Mouse (Mus musculus): ENCODE measurements around the gene Mettl24. TPM values are rescaled to one million over a fixed set of nuclear protein-coding genes. Genes with fewer than 3 reads are reported as not detected.

Mettl24 gene
- polyA plus RNA-seq, 1 experiment from 2014 or later = 0.83 TPM

- Histone ChIP-seq H3K27me3 (ENCODE audit: control insufficient read depth, insufficient read depth, low read length) (no peaks in the 10 kb centered on the region), H3K4me2 (ENCODE audit: low read depth, low read length) (no peak overlapping the region), H3K27ac (ENCODE audit: low read depth, low read length) (no peak overlapping the region), H3K36me3 (ENCODE audit: control insufficient read depth, insufficient read depth, low read length) (no peaks in the 10 kb centered on the region), H3K9ac (replicated peaks; ENCODE audit: low read depth, low read length) (no peak overlapping the region), H3K9me3 (ENCODE audit: control insufficient read depth, low read length) (no peaks in the 10 kb centered on the region), H3K4me3 (ENCODE audit: low read depth, low read length) (no peak overlapping the region), H3K4me1 (ENCODE audit: control insufficient read depth, insufficient read depth, low read length) (no peaks in the 10 kb centered on the region)
- 91% methylated on average over 7 of the region's 7 CpGs for WGBS
- no peak for ATAC-seq (ENCODE audit: low read depth)
Observed at GRCm38 (mm10) chr10:40856703-40857102, 173.6 kb downstream of the Mettl24 start.

DNA sequence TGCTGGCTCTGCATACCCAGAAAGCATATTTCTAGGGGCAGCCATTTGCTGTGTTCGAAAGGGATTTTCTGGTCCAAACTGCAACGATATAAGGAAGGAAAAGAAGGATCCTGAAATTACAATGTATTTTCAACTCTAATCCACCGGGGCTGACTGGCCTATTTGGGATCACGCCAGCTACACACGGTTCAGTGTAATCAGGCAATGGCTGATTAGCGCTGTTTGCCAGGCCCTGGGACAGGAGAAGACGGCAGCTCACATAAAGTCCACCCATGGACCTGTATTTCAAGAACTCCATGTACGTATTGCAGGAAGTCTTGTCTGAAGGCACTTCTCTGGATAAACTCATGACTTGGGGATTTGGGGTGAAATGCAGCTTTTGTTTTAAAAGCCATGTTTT, 174.5 kb downstream of the Mettl24 start:
- Histone ChIP-seq H3K27me3 (ENCODE audit: control insufficient read depth, insufficient read depth, low read length) (no peaks in the 10 kb centered on the region), H3K36me3 (ENCODE audit: control insufficient read depth, insufficient read depth, low read length) (no peaks in the 10 kb centered on the region), H3K4me3 (ENCODE audit: low read depth, low read length) (no peak overlapping the region), H3K9ac (replicated peaks; ENCODE audit: low read depth, low read length) (no peak overlapping the region), H3K27ac (ENCODE audit: low read depth, low read length) (no peak overlapping the region), H3K9me3 (ENCODE audit: control insufficient read depth, low read length) (no peaks in the 10 kb centered on the region), H3K4me2 (ENCODE audit: low read depth, low read length) (no peak overlapping the region), H3K4me1 (ENCODE audit: control insufficient read depth, insufficient read depth, low read length) (no peaks in the 10 kb centered on the region)
- ATAC-seq (ENCODE audit: low read depth) = no peak
- WGBS = 77% methylated on average over 8 of the region's 8 CpGs

Other genes starting within 250 kb of the Mettl24 start
- not detected in 2 replicates for gene Slc22a16, start 112.9 kb upstream of the Mettl24 start, polyA plus RNA-seq (2014; fragmentation: Nextera tagmentation; extraction: Ambion mirVana)
- gene Ddo, start 53.3 kb upstream of the Mettl24 start, polyA plus RNA-seq (2014; fragmentation: Nextera tagmentation; extraction: Ambion mirVana) = 0.53 and 1.0 TPM in 2 replicates
- 26.5 and 29.7 TPM in 2 replicates for gene Cdc40, start 200.0 kb downstream of the Mettl24 start, polyA plus RNA-seq (2014; fragmentation: Nextera tagmentation; extraction: Ambion mirVana)
- gene Wasf1, start 200.2 kb downstream of the Mettl24 start, polyA plus RNA-seq (2014; fragmentation: Nextera tagmentation; extraction: Ambion mirVana) = 112 and 122 TPM in 2 replicates